Mouse (Mus musculus) CD4-positive, CD25-positive, alpha-beta regulatory T cell, adult 4 months (primary cell): ENCODE measurements around the gene Nuf2. TPM values are rescaled to one million over a fixed set of nuclear protein-coding genes. Genes with fewer than 3 reads are reported as not detected.
"Not testable (repeated sequence)": the region's sequence is repeated elsewhere in the genome, so short reads cannot be mapped to it uniquely, and the experiment has no call there.

Experiments used
- ATAC-seq: one replicate; pipeline ENCODE4 v1.8.0; 2017
- polyA plus RNA-seq, 2 experiments: library from polyadenylated mRNA; unstranded; fragments of 100-300 nt; shearing (Covaris generic); gene quantifications; one replicate each; pipeline ENCODE4 v1.2.1; 2017

The Nuf2 gene
- 1 to 10 TPM; 3.9 to 6.6 TPM for polyA plus RNA-seq

DNA sequence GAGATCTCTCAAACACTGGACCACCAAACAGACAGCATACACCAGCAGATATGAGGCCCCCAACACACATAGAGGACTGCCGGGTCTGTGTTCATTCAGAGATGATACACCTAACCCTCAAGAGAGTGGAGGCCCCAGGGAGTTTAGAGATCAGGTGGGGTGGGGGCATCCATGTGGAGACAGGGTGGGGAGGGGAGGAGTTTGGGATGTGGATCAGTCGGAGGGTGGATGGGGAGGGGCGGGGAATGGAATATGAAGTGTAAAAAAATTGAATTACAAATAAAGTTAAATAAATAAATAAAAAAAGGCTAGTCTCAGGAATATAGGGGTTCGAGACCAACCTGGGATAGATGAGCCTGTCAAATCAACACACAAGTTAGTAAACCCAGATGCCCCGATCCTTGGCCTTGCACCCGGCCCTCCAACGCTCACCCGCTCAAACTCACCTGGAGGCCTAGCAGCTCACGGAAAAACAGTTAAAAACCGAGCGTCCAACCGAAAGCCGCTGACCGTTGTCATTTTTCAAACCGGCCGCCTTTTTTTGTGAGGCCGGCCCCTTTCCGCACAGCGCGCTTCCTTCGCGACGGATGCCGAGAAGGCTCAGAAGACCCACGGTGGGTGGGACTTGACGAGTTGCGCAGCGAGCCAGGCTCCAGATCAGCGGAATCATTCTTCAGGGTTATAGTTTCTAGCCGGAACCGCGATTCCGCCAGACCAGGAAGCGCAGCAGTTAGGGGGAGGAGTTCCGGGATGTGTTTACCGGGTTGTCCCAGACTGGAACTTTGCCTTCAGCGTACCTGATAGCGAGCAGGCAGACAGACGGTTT lies at the start of gene Nuf2:
Gene Nuf2 (minus strand): TSS at position 589 of the 826 bp plus-strand sequence.
- ATAC-seq: peak; percentile 97

DNA sequence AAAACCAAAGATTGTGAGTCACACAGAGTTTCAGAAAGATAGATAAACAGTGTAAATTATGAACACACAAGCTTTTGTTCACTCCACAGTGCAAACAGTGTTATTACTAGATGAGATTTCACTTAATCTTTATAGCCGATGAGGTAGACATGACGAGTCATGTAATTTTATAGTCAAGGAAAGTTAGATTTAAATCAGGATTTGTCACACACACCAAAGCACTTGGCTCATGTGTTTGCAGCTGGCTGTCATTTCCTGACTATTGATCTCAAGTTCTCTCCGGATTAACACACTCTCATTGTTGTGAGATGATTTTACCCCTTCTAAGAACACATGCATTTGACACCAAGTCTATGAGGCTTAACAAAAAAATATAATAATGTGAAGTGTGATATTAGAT lies 48.3 kb upstream of the Nuf2 start:
- no peak for ATAC-seq

DNA sequence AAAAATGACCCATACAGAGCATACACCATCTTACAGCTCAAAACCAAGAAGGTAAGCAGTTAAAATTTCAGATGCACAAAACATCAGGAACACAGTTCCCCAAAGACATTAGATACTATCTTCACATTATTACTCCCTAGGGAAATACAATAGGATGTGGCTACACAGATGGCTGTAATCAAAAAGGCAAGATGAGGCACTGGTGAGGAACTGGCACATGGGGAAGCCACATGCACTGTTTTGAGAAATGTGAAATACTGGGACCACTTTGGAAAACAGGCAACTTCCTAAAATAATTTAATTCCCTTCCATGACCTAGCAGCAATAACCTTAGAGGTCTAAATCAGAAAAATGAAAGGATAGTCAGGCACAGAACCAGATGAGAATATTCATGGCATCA lies 42.9 kb upstream of the Nuf2 start:
- ATAC-seq: no peak

GRCm38 (mm10) chr1:169555621-169556020 lies 24.4 kb upstream of the Nuf2 start:
- ATAC-seq: no peak

DNA sequence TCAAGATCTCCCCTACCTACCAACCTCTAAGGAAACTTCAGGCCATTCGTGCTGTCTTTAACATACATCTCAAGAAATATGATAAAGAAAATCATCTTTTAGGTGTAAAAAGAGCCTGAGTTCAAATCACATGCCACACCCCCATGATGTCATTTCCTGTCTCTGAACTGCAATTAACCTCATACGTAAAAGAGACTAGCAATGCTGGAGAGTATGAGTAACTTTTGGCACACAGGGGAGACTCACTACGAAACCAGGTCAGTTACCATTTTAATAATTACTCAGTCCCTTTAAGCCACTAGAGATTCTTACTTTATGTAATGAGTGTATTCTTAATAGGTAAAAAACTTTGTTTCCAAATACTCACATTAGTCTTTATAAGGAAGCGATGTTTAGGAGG lies 23.8 kb upstream of the Nuf2 start:
- no peak for ATAC-seq

DNA sequence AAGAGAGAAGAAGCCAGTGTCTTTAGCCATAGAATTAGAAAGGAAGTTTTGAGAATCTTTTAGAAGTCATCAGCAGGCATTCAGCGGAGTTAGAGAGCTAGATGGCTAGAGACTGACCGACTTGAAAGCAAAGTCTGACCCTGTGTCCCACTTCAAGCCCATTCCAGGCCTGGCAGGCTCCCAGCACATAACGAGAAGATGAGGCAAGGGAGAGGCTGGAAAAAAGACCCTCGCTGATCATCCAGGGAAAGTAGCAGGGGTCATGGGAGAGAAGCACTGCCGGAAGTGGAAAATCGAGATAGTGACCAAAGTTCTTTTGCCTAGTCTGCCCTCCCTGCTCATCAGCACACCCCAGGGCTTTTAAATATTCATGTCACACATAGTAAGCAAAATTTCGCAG lies 22.2 kb upstream of the Nuf2 start:
- ATAC-seq: no peak

DNA sequence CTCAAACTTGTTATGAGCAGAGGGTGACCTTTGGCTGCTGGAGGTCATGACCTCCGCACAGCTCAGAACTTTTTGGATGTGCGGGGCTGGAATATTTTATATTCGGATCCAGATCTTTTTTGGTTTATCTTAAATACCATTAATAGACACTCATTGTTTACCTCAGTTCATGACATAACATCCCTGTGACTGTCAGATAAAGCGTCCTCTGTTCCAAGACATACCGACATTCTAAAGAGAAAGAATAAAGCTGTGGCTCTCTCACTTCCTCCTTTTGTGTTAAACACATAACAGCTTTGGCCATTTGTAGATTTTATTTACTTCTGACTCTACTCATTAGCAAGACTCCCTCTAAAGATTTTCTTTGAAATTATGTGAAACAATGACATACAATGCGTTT lies 9.2 kb upstream of the Nuf2 start:
- ATAC-seq: no peak

DNA sequence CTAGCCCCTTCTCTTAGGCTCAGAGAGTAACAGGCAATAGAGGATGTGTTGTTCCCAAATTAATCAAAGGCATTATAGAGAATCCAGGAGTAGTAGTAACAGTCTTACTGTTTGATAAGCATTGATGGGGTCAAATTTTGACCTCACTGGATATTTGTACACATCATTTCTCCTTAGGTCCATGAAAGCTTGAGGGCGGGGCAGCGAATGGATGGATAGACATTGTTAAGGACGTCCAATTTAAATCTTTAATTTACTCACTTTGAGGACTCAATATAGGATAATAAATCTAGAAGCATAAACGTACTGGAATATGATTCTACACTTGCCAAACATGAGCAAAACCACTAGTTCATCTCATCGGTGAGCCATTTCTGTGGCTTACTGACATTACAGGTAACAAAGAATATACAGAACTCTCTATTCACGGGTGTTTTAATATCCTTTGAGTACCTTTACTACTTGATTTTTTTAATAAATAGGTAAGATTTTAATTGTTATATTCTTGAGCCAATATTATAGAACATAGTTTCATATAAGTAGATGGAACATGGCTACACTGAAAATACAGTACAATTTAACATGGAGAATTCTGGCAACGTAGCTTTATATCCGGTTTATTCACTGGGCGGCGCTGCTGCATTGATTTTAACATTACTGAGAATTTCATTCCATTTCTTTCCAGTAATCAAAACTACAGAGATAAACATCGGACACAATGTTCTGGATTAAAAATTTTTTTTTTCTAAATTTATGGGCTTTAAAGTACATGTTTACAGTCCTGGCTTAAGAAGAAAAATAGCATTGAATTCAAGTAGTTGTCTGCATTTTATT lies 655 bp upstream of the Nuf2 start:
- ATAC-seq: peak; percentile 53

GRCm38 (mm10) chr1:169529996-169530518 lies 1.2 kb downstream of the Nuf2 start:
- no peak for ATAC-seq

- ATAC-seq: no peak
These were observed 5.1 kb downstream of the Nuf2 start for GRCm38 (mm10) chr1:169526006-169526680.

GRCm38 (mm10) chr1:169519337-169519736 lies 11.9 kb downstream of the Nuf2 start:
- no peak for ATAC-seq

GRCm38 (mm10) chr1:169517899-169518517 lies 13.3 kb downstream of the Nuf2 start:
- not testable (repeated sequence) for ATAC-seq

- ATAC-seq: no peak
These were observed 13.8 kb downstream of the Nuf2 start for GRCm38 (mm10) chr1:169517376-169517892.

DNA sequence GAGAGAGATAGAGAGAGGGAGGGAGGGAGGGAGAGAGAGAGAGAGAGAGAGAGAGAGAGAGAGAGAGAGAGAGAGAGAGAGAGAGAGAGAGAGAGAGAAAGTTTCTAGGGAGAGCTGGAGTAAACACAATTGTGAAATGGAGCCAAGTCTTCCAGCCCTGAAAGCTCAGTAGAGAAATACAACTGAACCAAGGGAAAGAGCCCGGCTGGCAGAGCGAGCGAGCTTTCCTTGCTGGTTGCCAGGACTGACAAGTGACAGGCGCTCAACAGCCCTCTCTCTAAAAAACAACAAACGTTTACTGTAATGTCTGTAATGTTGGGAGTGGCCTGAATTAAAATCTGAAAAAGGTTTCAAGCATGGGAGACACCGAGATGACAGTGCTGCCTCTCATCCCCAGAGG lies 24.9 kb downstream of the Nuf2 start:
- no peak for ATAC-seq

GRCm38 (mm10) chr1:169502876-169503275 lies 28.4 kb downstream of the Nuf2 start:
- no peak for ATAC-seq

- no peak for ATAC-seq
These were observed 35.6 kb downstream of the Nuf2 start for GRCm38 (mm10) chr1:169495621-169496020.

DNA sequence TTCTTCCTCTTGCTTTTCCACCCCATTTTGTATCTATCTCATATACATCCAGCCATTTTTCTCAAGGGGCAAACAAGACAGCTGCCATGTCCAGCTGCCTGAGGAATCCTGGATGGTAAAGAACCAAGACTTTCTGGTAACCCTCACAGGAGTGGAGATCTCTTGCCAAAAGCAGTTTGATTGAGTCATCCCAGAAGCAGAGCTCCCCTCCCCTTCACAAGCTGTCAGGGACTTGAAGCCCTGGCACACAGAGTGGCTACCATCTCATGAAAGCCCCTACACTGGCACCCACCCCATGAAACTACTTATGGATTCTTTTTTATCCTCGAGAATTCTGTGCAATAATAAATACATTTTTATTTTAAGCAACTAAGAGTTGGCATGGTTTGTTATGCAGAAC lies 39.7 kb downstream of the Nuf2 start:
- ATAC-seq: no peak

DNA sequence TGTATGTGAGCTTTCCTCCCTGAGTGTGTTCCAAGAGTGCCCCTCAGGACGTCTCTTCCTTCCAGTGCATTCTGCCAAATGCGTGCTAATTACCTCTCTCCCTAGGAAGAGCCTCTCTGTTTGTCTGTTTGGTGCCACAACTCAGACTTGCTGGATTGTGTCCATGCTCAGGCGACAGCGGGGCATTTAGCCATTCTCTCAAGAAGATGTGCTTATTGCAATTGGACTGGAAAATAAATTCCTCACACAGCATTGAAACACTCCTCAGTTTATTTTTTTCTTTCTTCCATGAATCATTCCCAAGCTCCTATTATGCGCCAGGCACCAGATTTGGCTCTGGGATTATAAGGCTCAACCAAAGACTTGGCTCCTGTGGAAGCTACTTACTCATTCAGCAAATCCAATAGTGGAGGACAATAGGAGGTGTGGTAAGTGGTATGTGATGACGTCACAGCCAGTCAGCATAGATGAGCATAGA lies 45.8 kb downstream of the Nuf2 start:
- ATAC-seq: no peak

DNA sequence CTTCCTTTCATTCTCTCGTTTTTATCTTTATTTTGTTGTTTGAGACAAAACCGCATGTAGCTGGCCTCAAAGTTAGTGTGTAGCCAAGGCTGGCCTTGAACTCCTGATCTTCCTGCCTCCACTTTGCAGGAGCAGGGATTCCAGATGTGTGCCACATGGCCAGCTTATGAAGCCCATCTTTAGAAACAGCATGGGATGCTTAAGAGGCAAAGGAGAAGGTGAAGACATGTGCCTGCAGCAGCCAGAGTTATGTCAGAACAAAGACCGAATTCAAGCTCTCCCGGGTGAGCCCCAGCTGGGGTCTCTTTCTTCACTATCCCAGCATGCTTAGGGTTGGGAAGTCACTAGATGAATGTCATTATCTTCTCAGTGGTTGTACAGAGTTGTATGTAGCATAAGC lies 46.7 kb downstream of the Nuf2 start:
- ATAC-seq: no peak

- no peak for ATAC-seq
These were observed 48.5 kb downstream of the Nuf2 start for GRCm38 (mm10) chr1:169482596-169483335.

DNA sequence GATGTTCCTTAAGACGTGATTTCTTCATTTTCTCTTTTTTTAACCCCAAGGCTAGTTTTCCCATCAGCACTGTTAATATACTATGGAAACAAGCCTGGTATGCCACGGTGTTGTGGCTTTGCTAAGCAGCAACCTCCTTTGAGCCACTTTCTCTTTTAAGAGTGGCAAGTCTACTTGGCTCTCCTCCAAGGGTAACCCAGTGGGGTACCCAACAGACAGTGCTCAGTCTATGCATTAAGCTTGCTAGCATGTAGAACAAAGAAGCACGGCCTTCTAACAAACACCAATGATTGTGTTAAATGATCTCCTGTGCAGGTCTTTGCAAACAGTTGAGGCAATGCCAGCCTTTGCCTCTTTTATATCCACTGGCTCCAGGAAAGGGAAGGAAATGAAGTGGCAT lies 60.1 kb downstream of the Nuf2 start:
- no peak for ATAC-seq
